Mouse (Mus musculus): ENCODE data around the gene Alox12. TPM values are rescaled to one million over a fixed set of nuclear protein-coding genes. Genes with fewer than 3 reads are reported as not detected.
A peak's percentile ranks its signal among the peaks of the same experiment; 100 is the strongest.

The Alox12 gene
- polyA plus RNA-seq, 1 experiment = 0.47 TPM

DNA sequence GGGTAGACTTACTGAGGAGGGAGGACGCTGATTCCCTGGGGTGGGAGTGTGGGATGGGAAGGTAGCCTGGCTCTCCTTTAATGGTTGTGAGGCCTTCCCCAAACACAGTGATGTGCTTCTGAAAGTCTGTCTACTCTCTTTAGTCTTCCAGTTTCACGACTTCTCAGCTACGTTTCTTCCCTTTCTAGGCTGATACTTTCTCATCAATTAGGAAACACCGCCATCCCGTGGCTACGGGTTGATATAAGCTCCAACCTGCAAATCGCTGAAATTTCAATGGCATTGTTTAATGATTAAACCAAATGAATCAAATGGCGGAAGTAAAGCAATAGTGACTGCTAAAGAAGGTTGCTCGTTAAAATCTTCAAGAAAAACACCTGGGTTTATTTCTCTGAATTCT lies 42.3 kb downstream of the Alox12 start:
- TF ChIP-seq FOSL1 (IDR thresholded peaks at IDR 0.05; ENCODE audit: insufficient read depth, low read length, poor library complexity, severe bottlenecking) (no peak), MAX (IDR thresholded peaks at IDR 0.05) (peak; percentile 34)
- peaks cover 21% of the 10 kb centered on the region for H3K36me3 ChIP-seq (ENCODE audit: control insufficient read depth, insufficient read depth)
- no peaks in the 10 kb centered on the region for H3K27me3 ChIP-seq (ENCODE audit: control insufficient read depth, insufficient read depth, insufficient read length)
- H3K79me3 ChIP-seq (ENCODE audit: low read depth) = peaks cover 17% of the 10 kb centered on the region
- H3K79me2 ChIP-seq (ENCODE audit: control insufficient read depth, insufficient read depth) = peaks cover 47% of the 10 kb centered on the region
- H3ac ChIP-seq (ENCODE audit: control insufficient read depth, insufficient read length, low read depth) = peak overlapping the region; percentile 36
- H3K4me3 ChIP-seq (ENCODE audit: insufficient read depth, poor library complexity, severe bottlenecking) = no peak overlapping the region

- Histone ChIP-seq H3K36me3 (ENCODE audit: control insufficient read depth, insufficient read depth) (peaks cover 17% of the 10 kb centered on the region), H3K27me3 (ENCODE audit: control insufficient read depth, insufficient read depth, insufficient read length) (no peaks in the 10 kb centered on the region), H3K4me3 (ENCODE audit: insufficient read depth, poor library complexity, severe bottlenecking) (peak within 1 kb of the TSS; percentile 59), H3K79me2 (ENCODE audit: control insufficient read depth, insufficient read depth) (peaks cover 42% of the 10 kb centered on the region), H3K79me3 (ENCODE audit: low read depth) (peaks cover 15% of the 10 kb centered on the region), H3ac (ENCODE audit: control insufficient read depth, insufficient read length, low read depth) (peak within 1 kb of the TSS; percentile 36)
- no peak for TF ChIP-seq MYOD1 (IDR thresholded peaks at IDR 0.05; ENCODE audit: control insufficient read depth, insufficient read length, low read depth)
- no peak for TF ChIP-seq USF1 (IDR thresholded peaks at IDR 0.05; ENCODE audit: low read depth)
- no peak for TF ChIP-seq CTCF (IDR thresholded peaks at IDR 0.05; ENCODE audit: control insufficient read depth, insufficient read depth, insufficient read length)
- no peak for TF ChIP-seq MAX (IDR thresholded peaks at IDR 0.05)
- TF ChIP-seq MYOG (IDR thresholded peaks at IDR 0.05; ENCODE audit: control insufficient read depth, extremely low read depth, insufficient read length) = no peak
- no peak for TF ChIP-seq CEBPB (IDR thresholded peaks at IDR 0.05; ENCODE audit: low read depth)
- TF ChIP-seq FOSL1 (IDR thresholded peaks at IDR 0.05; ENCODE audit: insufficient read depth, low read length, poor library complexity, severe bottlenecking) = no peak
Measured at GRCm38 (mm10) chr11:70212423-70212822, 42.7 kb downstream of the Alox12 start, which contains the start of gene Slc16a11. TSS of gene Slc16a11 (plus strand) at chr11:70212752.

GRCm38 (mm10) chr11:70211972-70212371 lies 43.2 kb downstream of the Alox12 start:
- Histone ChIP-seq H3K36me3 (ENCODE audit: control insufficient read depth, insufficient read depth) (peaks cover 12% of the 10 kb centered on the region), H3K79me3 (ENCODE audit: low read depth) (peaks cover 14% of the 10 kb centered on the region), H3K27me3 (ENCODE audit: control insufficient read depth, insufficient read depth, insufficient read length) (no peaks in the 10 kb centered on the region), H3K79me2 (ENCODE audit: control insufficient read depth, insufficient read depth) (peaks cover 38% of the 10 kb centered on the region), H3ac (ENCODE audit: control insufficient read depth, insufficient read length, low read depth) (no peak overlapping the region), H3K4me3 (ENCODE audit: insufficient read depth, poor library complexity, severe bottlenecking) (no peak overlapping the region)
- TF ChIP-seq USF1 (IDR thresholded peaks at IDR 0.05; ENCODE audit: low read depth) (no peak), MAX (IDR thresholded peaks at IDR 0.05) (no peak), CTCF (IDR thresholded peaks at IDR 0.05; ENCODE audit: control insufficient read depth, insufficient read depth, insufficient read length) (no peak), MYOG (IDR thresholded peaks at IDR 0.05; ENCODE audit: control insufficient read depth, extremely low read depth, insufficient read length) (no peak), CEBPB (IDR thresholded peaks at IDR 0.05; ENCODE audit: low read depth) (no peak), FOSL1 (IDR thresholded peaks at IDR 0.05; ENCODE audit: insufficient read depth, low read length, poor library complexity, severe bottlenecking) (no peak), MYOD1 (IDR thresholded peaks at IDR 0.05; ENCODE audit: control insufficient read depth, insufficient read length, low read depth) (no peak)

DNA sequence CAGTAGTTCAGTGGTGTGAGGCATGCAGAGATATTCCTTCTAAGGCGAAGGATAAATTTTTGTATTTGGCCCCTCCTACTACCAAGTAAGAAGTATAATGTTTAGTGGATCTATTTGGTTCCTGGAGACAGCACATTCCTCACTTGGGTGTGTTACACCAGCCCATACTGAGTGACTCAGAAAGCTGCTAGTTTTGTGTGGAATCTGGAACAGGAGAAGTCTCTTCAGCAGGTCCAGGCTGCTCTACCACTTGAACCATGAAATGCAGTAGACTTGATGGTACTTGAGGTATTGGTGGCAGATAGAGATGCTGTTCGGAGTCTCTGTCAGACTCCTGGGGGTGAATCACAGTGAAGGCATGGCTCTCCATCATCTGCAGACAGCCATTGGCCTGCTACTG lies 44.5 kb downstream of the Alox12 start:
- H3K4me3 ChIP-seq (ENCODE audit: insufficient read depth, poor library complexity, severe bottlenecking) = no peak overlapping the region
- H3K79me2 ChIP-seq (ENCODE audit: control insufficient read depth, insufficient read depth) = peaks cover 25% of the 10 kb centered on the region
- no peaks in the 10 kb centered on the region for H3K27me3 ChIP-seq (ENCODE audit: control insufficient read depth, insufficient read depth, insufficient read length)
- H3K79me3 ChIP-seq (ENCODE audit: low read depth) = peaks cover 4% of the 10 kb centered on the region
- H3ac ChIP-seq (ENCODE audit: control insufficient read depth, insufficient read length, low read depth) = no peak overlapping the region
- H3K36me3 ChIP-seq (ENCODE audit: control insufficient read depth, insufficient read depth) = no peaks in the 10 kb centered on the region
- no peak for TF ChIP-seq CTCF (IDR thresholded peaks at IDR 0.05; ENCODE audit: control insufficient read depth, insufficient read depth, insufficient read length)
- TF ChIP-seq MAX (IDR thresholded peaks at IDR 0.05) = peak; percentile 45

DNA sequence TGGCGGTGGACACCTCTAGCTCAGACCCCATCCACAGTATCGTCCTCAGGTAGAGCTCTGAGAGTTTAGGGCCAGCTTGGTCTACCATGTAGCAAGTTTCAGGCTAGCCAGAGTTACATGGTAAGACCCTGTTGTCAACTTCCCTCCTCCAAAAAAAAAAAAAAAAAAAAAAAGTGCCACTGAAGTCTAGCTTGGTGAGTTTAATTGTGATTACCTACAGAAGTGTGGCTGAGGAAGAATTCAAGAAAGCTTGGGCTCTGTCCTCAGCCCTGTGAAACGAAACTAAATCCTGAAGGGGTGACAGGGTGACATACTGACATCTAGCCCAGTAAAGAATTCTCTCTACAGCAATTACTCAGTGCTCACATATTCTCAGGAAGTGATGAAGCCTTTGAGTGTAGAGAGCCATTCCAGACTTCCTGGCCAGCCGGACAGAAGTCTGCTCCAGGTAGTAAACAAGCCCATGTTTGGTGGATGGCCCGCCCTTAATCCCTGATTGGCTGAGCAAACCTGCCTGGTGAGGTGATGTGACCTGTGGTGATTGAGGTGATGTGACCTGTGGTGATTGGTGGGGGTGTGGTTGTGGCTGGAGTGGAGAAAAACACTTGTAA lies 46.3 kb downstream of the Alox12 start:
- no peak overlapping the region for H3K4me3 ChIP-seq (ENCODE audit: insufficient read depth, poor library complexity, severe bottlenecking)
- no peaks in the 10 kb centered on the region for H3K27me3 ChIP-seq (ENCODE audit: control insufficient read depth, insufficient read depth, insufficient read length)
- TF ChIP-seq USF1 (IDR thresholded peaks at IDR 0.05; ENCODE audit: low read depth) (no peak), MYOD1 (IDR thresholded peaks at IDR 0.05; ENCODE audit: control insufficient read depth, insufficient read length, low read depth) (no peak), CTCF (IDR thresholded peaks at IDR 0.05; ENCODE audit: control insufficient read depth, insufficient read depth, insufficient read length) (no peak), FOSL1 (IDR thresholded peaks at IDR 0.05; ENCODE audit: insufficient read depth, low read length, poor library complexity, severe bottlenecking) (no peak)

DNA sequence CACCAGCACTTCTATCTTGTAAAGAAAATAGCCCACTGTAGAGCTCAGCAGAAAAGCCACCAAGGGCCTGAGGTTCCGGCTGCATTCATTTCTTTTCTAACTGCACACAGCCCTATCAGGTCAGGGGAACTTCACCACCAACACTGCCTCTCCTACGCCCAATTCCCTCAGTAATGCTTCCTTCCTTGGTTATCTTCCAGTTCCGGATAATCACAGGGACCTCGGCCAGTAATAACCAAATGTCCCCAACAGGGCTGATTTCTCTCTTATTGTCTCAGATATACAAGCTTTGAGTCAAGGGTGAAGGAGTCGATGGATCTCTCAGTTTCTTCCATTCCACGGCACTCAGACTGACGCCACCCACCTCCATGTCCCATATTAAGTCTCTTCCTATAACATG lies 47.9 kb downstream of the Alox12 start:
- Histone ChIP-seq H3K4me3 (ENCODE audit: insufficient read depth, poor library complexity, severe bottlenecking) (no peak overlapping the region), H3ac (ENCODE audit: control insufficient read depth, insufficient read length, low read depth) (no peak overlapping the region), H3K36me3 (ENCODE audit: control insufficient read depth, insufficient read depth) (no peaks in the 10 kb centered on the region), H3K79me2 (ENCODE audit: control insufficient read depth, insufficient read depth) (no peaks in the 10 kb centered on the region), H3K27me3 (ENCODE audit: control insufficient read depth, insufficient read depth, insufficient read length) (no peaks in the 10 kb centered on the region), H3K79me3 (ENCODE audit: low read depth) (no peaks in the 10 kb centered on the region)
- TF ChIP-seq CEBPB (IDR thresholded peaks at IDR 0.05; ENCODE audit: low read depth) (no peak), MYOD1 (IDR thresholded peaks at IDR 0.05; ENCODE audit: control insufficient read depth, insufficient read length, low read depth) (no peak), USF1 (IDR thresholded peaks at IDR 0.05; ENCODE audit: low read depth) (no peak), CTCF (IDR thresholded peaks at IDR 0.05; ENCODE audit: control insufficient read depth, insufficient read depth, insufficient read length) (no peak), FOSL1 (IDR thresholded peaks at IDR 0.05; ENCODE audit: insufficient read depth, low read length, poor library complexity, severe bottlenecking) (no peak), MYOG (IDR thresholded peaks at IDR 0.05; ENCODE audit: control insufficient read depth, extremely low read depth, insufficient read length) (no peak), MAX (IDR thresholded peaks at IDR 0.05) (no peak)

More for the DNA sequence above, 46.3 kb downstream of the Alox12 start:
- H3K79me2 ChIP-seq (ENCODE audit: control insufficient read depth, insufficient read depth) = peaks cover 7% of the 10 kb centered on the region
- H3K79me3 ChIP-seq (ENCODE audit: low read depth) = no peaks in the 10 kb centered on the region
- no peaks in the 10 kb centered on the region for H3K36me3 ChIP-seq (ENCODE audit: control insufficient read depth, insufficient read depth)
- H3ac ChIP-seq (ENCODE audit: control insufficient read depth, insufficient read length, low read depth) = no peak overlapping the region

All from C2C12 (cell line).